Mouse (Mus musculus) heart, embryonic 14.5 days (tissue): ENCODE measurements at regions not wholly inside any gene's neighbourhood (a gene's known extent, or its start where the extent isn't known, plus 50 kb on each side); places are given as distances from the start of the nearest gene placed in this dataset.

Experiments used
- ATAC-seq: fragments of 200-750 bp; cut with Nextera tagmentation; 2 replicates; pipeline ENCODE4 v1.8.0; 2017; ENCODE audit warnings: low read depth, moderate TSS enrichment; ENCODE audit not compliant: insufficient number of reproducible peaks, insufficient read depth, low FRiP score
- H3K27ac ChIP-seq, 2 experiments: fragments of 200-500 bp in 1 of 2; fragments of 300-500 bp in 1 of 2; sonication (generic) in 1 of 2; replicated peaks in 1 of 2; 2 replicates each; pipeline ENCODE4 v1.5.1; 2012 to 2014; ENCODE audit warnings: low read depth in 2 of 2, low read length in 2 of 2, control low read depth in 1 of 2, mild to moderate bottlenecking in 1 of 2, mixed read lengths in 1 of 2; ENCODE audit not compliant: control insufficient read depth in 1 of 2, insufficient read depth in 1 of 2
- H3K27me3 ChIP-seq: fragments of 300-500 bp; sonication (generic); 2 replicates; pipeline ENCODE4 v1.6.1; 2014; ENCODE audit warnings: mild to moderate bottlenecking, low read length, control low read depth; ENCODE audit not compliant: control insufficient read depth, insufficient read depth
- H3K36me3 ChIP-seq: fragments of 300-500 bp; sonication (generic); 2 replicates; pipeline ENCODE4 v1.6.1; 2014; ENCODE audit warnings: mild to moderate bottlenecking, control low read depth, low read length, mixed read lengths; ENCODE audit not compliant: control insufficient read depth, insufficient read depth
- H3K4me1 ChIP-seq, 2 experiments: fragments of 200-500 bp in 1 of 2; fragments of 300-500 bp in 1 of 2; sonication (generic) in 1 of 2; 2 replicates each; pipeline ENCODE4 v1.6.1; 2012 to 2014; ENCODE audit warnings: low read length in 2 of 2, control low read depth in 1 of 2, mixed read lengths in 1 of 2; ENCODE audit not compliant: control insufficient read depth in 2 of 2, insufficient read depth in 2 of 2
- H3K4me2 ChIP-seq: fragments of 300-500 bp; sonication (generic); 2 replicates; pipeline ENCODE4 v1.6.1; 2014; ENCODE audit warnings: mild to moderate bottlenecking, low read length
- H3K4me3 ChIP-seq, 2 experiments: fragments of 200-500 bp in 1 of 2; fragments of 300-500 bp in 1 of 2; sonication (generic) in 1 of 2; 2 replicates each; pipeline ENCODE4 v1.5.1; 2012 to 2014; ENCODE audit warnings: low read length in 2 of 2, mild to moderate bottlenecking in 2 of 2, control low read depth in 1 of 2, low read depth in 1 of 2, moderate library complexity in 1 of 2; ENCODE audit not compliant: control insufficient read depth in 1 of 2, insufficient read depth in 1 of 2
- H3K9ac ChIP-seq: fragments of 300-500 bp; sonication (generic); 2 replicates; pipeline ENCODE4 v1.6.1; 2014; ENCODE audit warnings: mild to moderate bottlenecking, low read length
- H3K9me3 ChIP-seq: fragments of 300-500 bp; sonication (generic); 2 replicates; pipeline ENCODE4 v1.6.1; 2016; ENCODE audit warnings: low read length, control low read depth; ENCODE audit not compliant: control insufficient read depth
- WGBS: fragments of 180-500 bp; shearing (Covaris S2); extraction: QIAGEN DNeasy Blood & Tissue Kit; methylation state at CpG from one replicate; pipeline ENCODE4 v1.1.7; 2014; 5-methylcytosine and 5-hydroxymethylcytosine counted together

DNA sequence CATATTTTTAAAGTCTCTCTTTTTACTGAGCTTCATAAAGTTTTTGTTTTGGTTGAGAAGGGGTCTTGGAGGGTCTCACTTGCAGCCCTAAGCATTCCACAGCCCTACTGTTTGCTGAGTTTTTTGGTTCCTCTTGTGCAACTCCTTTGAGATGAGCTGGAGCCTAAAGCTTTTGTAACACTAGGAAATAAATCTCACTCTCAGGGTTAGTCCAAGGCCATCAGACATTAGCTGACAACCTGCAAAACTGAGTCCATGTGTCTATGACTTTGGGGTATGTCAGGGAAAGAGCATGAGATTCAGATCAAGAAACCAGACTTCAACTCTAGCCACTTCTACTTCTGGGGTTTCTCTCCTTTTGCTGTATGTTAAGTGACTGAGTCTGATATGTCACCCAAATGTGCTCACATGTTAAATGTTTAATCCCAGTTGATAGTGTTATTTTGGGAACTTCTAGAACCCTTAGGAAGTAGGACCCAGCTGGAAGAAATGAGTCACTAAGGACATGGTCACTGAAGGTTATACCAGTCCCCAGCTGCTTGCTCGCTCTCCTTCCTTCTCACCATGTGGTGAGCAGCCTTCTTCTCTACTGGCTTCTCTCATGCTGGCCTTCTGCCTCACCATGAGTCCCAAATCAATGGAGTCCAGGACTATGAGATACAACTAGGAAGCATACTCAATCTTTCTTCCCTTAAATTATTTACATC is 198.7 kb downstream of the Adamts15 start:
- no peak overlapping the region for H3K4me2 ChIP-seq
- H3K9ac ChIP-seq = no peak overlapping the region
- H3K27ac ChIP-seq = no peak overlapping the region
- H3K4me1 ChIP-seq = no peaks in the 10 kb centered on the region
- no peak for ATAC-seq
- WGBS = 83% methylated on average over 1 of the region's 1 CpGs
- no peaks in the 10 kb centered on the region for H3K9me3 ChIP-seq
- no peaks in the 10 kb centered on the region for H3K36me3 ChIP-seq
- no peak overlapping the region for H3K4me3 ChIP-seq
- no peaks in the 10 kb centered on the region for H3K27me3 ChIP-seq

DNA sequence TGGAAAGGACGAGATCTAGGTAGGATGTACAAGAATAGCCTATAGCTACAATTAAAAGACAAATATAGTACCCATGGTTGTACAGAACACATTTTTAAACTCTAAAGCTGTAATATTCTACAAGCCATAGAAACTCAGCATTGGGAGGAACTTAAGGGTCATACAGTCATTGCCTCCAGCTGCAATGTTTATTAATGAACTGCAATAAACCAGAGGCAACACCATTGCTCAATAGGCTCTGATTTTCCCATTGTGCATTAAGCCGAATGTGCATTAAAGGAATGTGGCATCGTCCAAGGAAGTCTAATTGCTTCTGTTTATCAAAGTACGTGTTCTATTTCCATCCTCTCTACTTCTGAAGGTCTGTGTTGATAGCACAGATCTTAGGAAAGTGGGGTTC is 200.4 kb downstream of the Adamts15 start:
- ATAC-seq = no peak
- H3K36me3 ChIP-seq = no peaks in the 10 kb centered on the region
- WGBS = 63% methylated on average over 4 of the region's 4 CpGs
- H3K9me3 ChIP-seq = no peaks in the 10 kb centered on the region
- no peak overlapping the region for H3K27ac ChIP-seq
- no peak overlapping the region for H3K4me2 ChIP-seq
- H3K4me1 ChIP-seq = no peaks in the 10 kb centered on the region
- H3K4me3 ChIP-seq = no peak overlapping the region
- H3K27me3 ChIP-seq = no peaks in the 10 kb centered on the region
- H3K9ac ChIP-seq = no peak overlapping the region

DNA sequence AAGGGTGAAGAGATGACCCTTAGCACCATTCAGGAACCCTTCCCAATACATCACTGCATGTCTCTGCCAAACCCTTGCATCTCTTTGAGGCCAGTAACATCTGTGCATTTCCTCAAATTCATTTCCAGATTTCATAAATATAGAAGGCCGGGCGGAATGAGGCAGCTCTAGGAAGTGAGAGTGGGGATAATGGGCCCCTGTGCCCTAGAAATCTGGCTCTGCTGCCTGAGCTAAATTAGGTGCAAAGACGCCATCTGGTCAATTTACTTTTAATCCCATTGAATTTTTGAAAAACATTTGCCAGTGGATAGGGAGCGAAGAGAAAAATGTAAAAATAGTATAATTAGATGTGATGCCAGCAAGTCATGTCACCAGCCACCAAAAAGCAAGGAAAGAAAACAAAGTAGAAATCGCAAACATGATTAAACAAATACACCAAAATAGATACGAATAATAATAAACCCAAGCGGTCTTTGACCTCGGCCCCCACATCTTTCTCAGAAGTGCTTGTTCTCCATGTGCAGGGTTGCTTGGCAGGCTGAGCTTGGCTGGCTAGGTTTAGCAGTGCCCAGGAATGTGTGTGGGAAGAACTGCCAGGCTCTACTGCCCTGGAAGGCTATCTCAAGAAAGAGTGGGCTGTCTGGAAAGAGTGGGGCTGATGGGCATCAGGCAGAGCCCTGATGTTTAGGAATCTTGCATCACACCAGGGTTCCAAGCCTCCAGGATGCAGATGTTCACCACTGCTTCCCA is 205.7 kb downstream of the Adamts15 start:
- no peaks in the 10 kb centered on the region for H3K4me1 ChIP-seq
- H3K4me3 ChIP-seq = no peak overlapping the region
- WGBS = 81% methylated on average over 8 of the region's 8 CpGs
- H3K4me2 ChIP-seq = no peak overlapping the region
- no peaks in the 10 kb centered on the region for H3K36me3 ChIP-seq
- no peaks in the 10 kb centered on the region for H3K27me3 ChIP-seq
- no peak for ATAC-seq
- no peaks in the 10 kb centered on the region for H3K9me3 ChIP-seq
- H3K9ac ChIP-seq = no peak overlapping the region
- no peak overlapping the region for H3K27ac ChIP-seq

GRCm38 (mm10) chr9:30710131-30710530 is 212.1 kb downstream of the Adamts15 start:
- H3K27ac ChIP-seq = no peak overlapping the region
- 82% methylated on average over 5 of the region's 5 CpGs for WGBS
- ATAC-seq = no peak
- H3K36me3 ChIP-seq = no peaks in the 10 kb centered on the region
- no peaks in the 10 kb centered on the region for H3K9me3 ChIP-seq
- H3K4me1 ChIP-seq = no peaks in the 10 kb centered on the region
- no peaks in the 10 kb centered on the region for H3K27me3 ChIP-seq
- H3K9ac ChIP-seq = no peak overlapping the region
- H3K4me2 ChIP-seq = no peak overlapping the region
- H3K4me3 ChIP-seq = no peak overlapping the region

- WGBS = 27% methylated on average over 5 of the region's 5 CpGs
- no peaks in the 10 kb centered on the region for H3K27me3 ChIP-seq
- H3K4me1 ChIP-seq = peaks cover 4 to 13% of the 10 kb centered on the region in 2 experiments; a peak in 3 of 4 replicates
- H3K9ac ChIP-seq = no peak overlapping the region
- no peak; the same call in 1 of the 2 replicates for ATAC-seq
- 0 out of 2 replicates have a peak, but pooled peaks cover 1% of the 10 kb centered on the region for H3K9me3 ChIP-seq
- no peak overlapping the region for H3K4me3 ChIP-seq
- no peaks in the 10 kb centered on the region for H3K36me3 ChIP-seq
- no peak overlapping the region; a peak in 1 of 4 replicates for H3K27ac ChIP-seq
- H3K4me2 ChIP-seq = no peak overlapping the region
Measured at GRCm38 (mm10) chr9:30699848-30700247, 222.4 kb downstream of the Adamts15 start.

DNA sequence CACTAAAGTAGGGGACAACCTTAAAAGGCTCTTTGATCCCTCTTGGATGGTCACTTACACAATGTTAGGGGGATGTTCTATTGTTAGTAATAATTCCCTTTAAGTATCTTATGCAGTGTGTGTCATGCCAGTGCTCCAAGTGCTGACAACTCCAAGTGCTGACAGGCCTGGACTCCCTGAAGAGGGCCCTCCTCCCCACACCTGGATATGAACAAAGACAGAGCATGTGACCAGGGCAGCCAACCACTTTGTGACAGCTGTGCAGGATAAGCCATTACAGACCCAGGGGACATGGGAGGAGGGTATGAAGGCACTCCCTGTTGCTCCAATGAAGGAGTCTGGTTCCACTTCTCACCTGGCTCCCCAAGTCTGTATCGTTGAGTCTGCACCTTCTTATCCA is 224.7 kb downstream of the Adamts15 start:
- no peaks in the 10 kb centered on the region for H3K27me3 ChIP-seq
- H3K9ac ChIP-seq = no peak overlapping the region
- no peaks in the 10 kb centered on the region for H3K36me3 ChIP-seq
- 33% methylated on average over 1 of the region's 1 CpGs for WGBS
- no peaks in the 10 kb centered on the region for H3K9me3 ChIP-seq
- ATAC-seq = no peak
- no peak overlapping the region for H3K4me2 ChIP-seq
- peaks cover 4 to 13% of the 10 kb centered on the region in 2 experiments; a peak in 3 of 4 replicates for H3K4me1 ChIP-seq
- no peak overlapping the region for H3K4me3 ChIP-seq
- H3K27ac ChIP-seq = no peak overlapping the region

- H3K36me3 ChIP-seq = no peaks in the 10 kb centered on the region
- no peak overlapping the region for H3K4me2 ChIP-seq
- no peaks in the 10 kb centered on the region for H3K4me1 ChIP-seq
- H3K27ac ChIP-seq = no peak overlapping the region
- ATAC-seq = no peak
- no peak overlapping the region for H3K4me3 ChIP-seq
- no peak overlapping the region for H3K9ac ChIP-seq
- no peaks in the 10 kb centered on the region for H3K27me3 ChIP-seq
- H3K9me3 ChIP-seq = no peaks in the 10 kb centered on the region
Measured at GRCm38 (mm10) chr9:30668095-30668494, 241.2 kb downstream of the Snx19 start.
